Mouse (Mus musculus): ENCODE measurements at regions not wholly inside any gene's neighbourhood (a gene's known extent, or its start where the extent isn't known, plus 50 kb on each side); places are given as distances from the start of the nearest gene placed in this dataset.

GRCm38 (mm10) chr8:90492521-90493225 lies 144.5 kb upstream of the Tox3 start:
- H3K27ac ChIP-seq (ENCODE audit: low read length): no peak overlapping the region
- ATAC-seq (ENCODE audit: low FRiP score, low TSS enrichment): no peak
- no peaks in the 10 kb centered on the region for H3K9me3 ChIP-seq (ENCODE audit: low read length)
- no peaks in the 10 kb centered on the region for H3K36me3 ChIP-seq (ENCODE audit: insufficient read depth, low read length)
- H3K4me2 ChIP-seq (replicated peaks; ENCODE audit: low read depth, low read length): no peak overlapping the region
- H3K4me1 ChIP-seq (ENCODE audit: insufficient read depth, low read length): peaks cover 6% of the 10 kb centered on the region; the same call in 1 of the 2 replicates
- H3K4me3 ChIP-seq (ENCODE audit: low read length): no peak overlapping the region
- no peak overlapping the region for H3K9ac ChIP-seq (replicated peaks; ENCODE audit: low read length)
- 53% methylated on average over 14 of the region's 14 CpGs for WGBS
- H3K27me3 ChIP-seq (ENCODE audit: insufficient read depth, low read length): no peaks in the 10 kb centered on the region

DNA sequence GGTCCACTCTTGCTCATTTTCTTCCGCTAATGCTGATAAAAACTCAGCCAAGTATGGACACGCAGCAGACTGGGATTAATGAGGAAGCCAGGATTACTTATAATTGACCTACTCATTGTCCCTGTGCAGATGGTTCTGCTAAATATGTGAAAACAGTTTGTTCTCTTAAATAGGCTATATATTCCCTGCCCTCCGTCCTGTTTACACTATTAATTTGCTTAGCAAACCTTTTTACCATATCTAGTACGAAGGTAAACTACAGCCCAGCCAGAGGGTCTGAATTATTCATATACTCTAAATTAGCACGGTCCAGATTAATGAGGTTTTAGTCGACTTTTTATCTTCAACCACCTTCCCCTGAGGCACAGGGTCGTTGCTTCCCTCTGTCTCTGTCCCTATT lies 143.5 kb upstream of the Tox3 start:
- 63% methylated on average over 7 of the region's 7 CpGs for WGBS
- Histone ChIP-seq H3K27ac (ENCODE audit: low read length) (no peak overlapping the region), H3K9ac (replicated peaks; ENCODE audit: low read length) (no peak overlapping the region), H3K4me2 (replicated peaks; ENCODE audit: low read depth, low read length) (no peak overlapping the region), H3K27me3 (ENCODE audit: insufficient read depth, low read length) (no peaks in the 10 kb centered on the region), H3K4me3 (ENCODE audit: low read length) (no peak overlapping the region), H3K9me3 (ENCODE audit: low read length) (no peaks in the 10 kb centered on the region), H3K4me1 (ENCODE audit: insufficient read depth, low read length) (peaks cover 3% of the 10 kb centered on the region; the same call in 1 of the 2 replicates), H3K36me3 (ENCODE audit: insufficient read depth, low read length) (no peaks in the 10 kb centered on the region)
- ATAC-seq (ENCODE audit: low FRiP score, low TSS enrichment): no peak

- no peak overlapping the region for H3K27ac ChIP-seq (ENCODE audit: low read length)
- H3K27me3 ChIP-seq (ENCODE audit: insufficient read depth, low read length): no peaks in the 10 kb centered on the region
- no peak for ATAC-seq (ENCODE audit: low FRiP score, low TSS enrichment)
- WGBS: 72% methylated on average over 16 of the region's 17 CpGs
- H3K36me3 ChIP-seq (ENCODE audit: insufficient read depth, low read length): no peaks in the 10 kb centered on the region
- no peak overlapping the region for H3K4me3 ChIP-seq (ENCODE audit: low read length)
- no peaks in the 10 kb centered on the region for H3K4me1 ChIP-seq (ENCODE audit: insufficient read depth, low read length)
- no peak overlapping the region for H3K4me2 ChIP-seq (replicated peaks; ENCODE audit: low read depth, low read length)
- no peak overlapping the region for H3K9ac ChIP-seq (replicated peaks; ENCODE audit: low read length)
- no peaks in the 10 kb centered on the region for H3K9me3 ChIP-seq (ENCODE audit: low read length)
These were observed 142.7 kb upstream of the Tox3 start for GRCm38 (mm10) chr8:90490734-90491441.

- Histone ChIP-seq H3K36me3 (ENCODE audit: insufficient read depth, low read length) (no peaks in the 10 kb centered on the region), H3K4me2 (replicated peaks; ENCODE audit: low read depth, low read length) (no peak overlapping the region), H3K27ac (ENCODE audit: low read length) (no peak overlapping the region), H3K9me3 (ENCODE audit: low read length) (no peaks in the 10 kb centered on the region), H3K9ac (replicated peaks; ENCODE audit: low read length) (no peak overlapping the region), H3K27me3 (ENCODE audit: insufficient read depth, low read length) (peaks cover 3% of the 10 kb centered on the region; the same call in 1 of the 2 replicates), H3K4me1 (ENCODE audit: insufficient read depth, low read length) (no peaks in the 10 kb centered on the region), H3K4me3 (ENCODE audit: low read length) (no peak overlapping the region)
- 88% methylated on average over 3 of the region's 3 CpGs for WGBS
- no peak for ATAC-seq (ENCODE audit: low FRiP score, low TSS enrichment)
These were observed 138.4 kb upstream of the Tox3 start for GRCm38 (mm10) chr8:90486556-90486955.

- H3K4me3 ChIP-seq (ENCODE audit: low read length): no peak overlapping the region
- H3K36me3 ChIP-seq (ENCODE audit: insufficient read depth, low read length): no peaks in the 10 kb centered on the region
- H3K4me1 ChIP-seq (ENCODE audit: insufficient read depth, low read length): 0 out of 2 replicates have a peak, but pooled peaks cover 9% of the 10 kb centered on the region
- peaks cover 6% of the 10 kb centered on the region for H3K27me3 ChIP-seq (ENCODE audit: insufficient read depth, low read length)
- 41% methylated on average over 4 of the region's 4 CpGs for WGBS
- no peak overlapping the region for H3K27ac ChIP-seq (ENCODE audit: low read length)
- ATAC-seq (ENCODE audit: low FRiP score, low TSS enrichment): no peak
- no peaks in the 10 kb centered on the region for H3K9me3 ChIP-seq (ENCODE audit: low read length)
- no peak overlapping the region for H3K9ac ChIP-seq (replicated peaks; ENCODE audit: low read length)
- H3K4me2 ChIP-seq (replicated peaks; ENCODE audit: low read depth, low read length): no peak overlapping the region
These were observed 130.0 kb upstream of the Tox3 start for GRCm38 (mm10) chr8:90478149-90478548.

DNA sequence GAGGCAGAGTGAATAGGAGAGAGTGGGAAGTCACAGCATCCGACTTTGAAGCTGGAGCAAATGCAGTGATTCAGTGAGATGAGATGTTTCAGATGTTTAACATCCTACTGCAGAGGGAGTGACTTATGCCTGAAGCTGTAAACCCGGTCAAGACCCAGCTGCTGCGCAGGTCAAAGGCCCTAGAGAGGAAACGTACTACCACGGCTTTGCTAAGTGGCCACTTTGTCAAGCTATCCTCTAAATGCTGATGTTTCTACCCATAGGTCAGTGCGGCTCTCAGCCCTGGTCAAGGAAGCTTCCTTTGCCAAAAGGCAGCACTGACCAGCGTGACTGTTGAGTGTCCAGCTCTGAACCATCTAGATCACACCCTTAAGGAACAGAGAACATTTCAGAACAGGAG lies 125.9 kb upstream of the Tox3 start:
- WGBS: 18% methylated on average over 7 of the region's 7 CpGs
- Histone ChIP-seq H3K27me3 (ENCODE audit: insufficient read depth, low read length) (peaks cover 3% of the 10 kb centered on the region; the same call in 1 of the 2 replicates), H3K4me1 (ENCODE audit: insufficient read depth, low read length) (0 out of 2 replicates have a peak, but pooled peaks cover 9% of the 10 kb centered on the region), H3K4me2 (replicated peaks; ENCODE audit: low read depth, low read length) (no peak overlapping the region), H3K27ac (ENCODE audit: low read length) (no peak overlapping the region), H3K9me3 (ENCODE audit: low read length) (no peaks in the 10 kb centered on the region), H3K9ac (replicated peaks; ENCODE audit: low read length) (no peak overlapping the region), H3K4me3 (ENCODE audit: low read length) (no peak overlapping the region), H3K36me3 (ENCODE audit: insufficient read depth, low read length) (no peaks in the 10 kb centered on the region)
- peak; percentile 74; the same call in 1 of the 2 replicates for ATAC-seq (ENCODE audit: low FRiP score, low TSS enrichment)

DNA sequence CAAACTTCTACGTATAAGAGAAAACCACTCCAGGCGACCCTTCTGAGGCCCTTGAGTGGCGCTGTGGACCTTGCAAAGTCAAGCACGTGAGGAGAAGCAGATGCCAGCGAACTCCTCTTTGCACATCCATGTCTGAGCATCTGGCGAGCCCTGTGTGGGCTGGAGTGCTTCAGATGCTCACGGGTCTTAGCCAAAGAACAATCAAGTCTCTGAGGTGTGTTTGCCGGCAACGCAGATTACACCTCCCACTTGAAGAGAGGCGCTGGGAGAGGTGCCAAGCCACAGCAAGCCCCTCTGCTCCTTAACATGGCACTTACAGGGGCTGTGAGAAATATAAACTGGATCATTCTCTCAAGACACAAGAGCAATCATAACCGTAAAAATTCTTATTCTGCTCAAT lies 122.7 kb upstream of the Tox3 start:
- H3K27me3 ChIP-seq (ENCODE audit: insufficient read depth, low read length): no peaks in the 10 kb centered on the region

DNA sequence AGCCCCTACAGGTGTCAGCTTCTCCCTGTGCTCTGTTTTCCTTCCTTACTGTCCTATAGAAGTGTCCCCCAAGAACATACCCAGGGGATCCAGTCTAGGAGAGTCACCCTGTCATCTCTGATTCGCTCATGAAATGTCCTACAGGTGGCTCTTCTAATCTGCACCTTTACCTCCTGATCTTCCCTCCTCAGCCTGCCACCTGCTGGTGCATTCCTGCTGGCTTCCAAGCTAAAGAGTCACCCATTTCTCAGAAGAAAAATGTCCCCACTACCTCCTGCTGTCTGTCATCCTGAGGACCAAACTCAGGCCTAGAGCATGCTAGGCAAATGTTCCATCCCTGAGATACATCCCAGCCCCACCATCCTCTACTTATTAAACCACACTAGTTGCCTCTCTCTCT lies 115.6 kb upstream of the Tox3 start:
- Histone ChIP-seq H3K27me3 (ENCODE audit: insufficient read depth, low read length) (no peaks in the 10 kb centered on the region), H3K9ac (replicated peaks; ENCODE audit: low read length) (no peak overlapping the region), H3K36me3 (ENCODE audit: insufficient read depth, low read length) (no peaks in the 10 kb centered on the region), H3K4me1 (ENCODE audit: insufficient read depth, low read length) (no peaks in the 10 kb centered on the region), H3K4me3 (ENCODE audit: low read length) (no peak overlapping the region), H3K27ac (ENCODE audit: low read length) (no peak overlapping the region), H3K4me2 (replicated peaks; ENCODE audit: low read depth, low read length) (no peak overlapping the region), H3K9me3 (ENCODE audit: low read length) (no peaks in the 10 kb centered on the region)
- 72% methylated on average over 1 of the region's 1 CpGs for WGBS
- no peak for ATAC-seq (ENCODE audit: low FRiP score, low TSS enrichment)

More for the DNA sequence above, 122.7 kb upstream of the Tox3 start:
- Histone ChIP-seq H3K9me3 (ENCODE audit: low read length) (no peaks in the 10 kb centered on the region), H3K27ac (ENCODE audit: low read length) (no peak overlapping the region), H3K4me3 (ENCODE audit: low read length) (no peak overlapping the region), H3K4me1 (ENCODE audit: insufficient read depth, low read length) (0 out of 2 replicates have a peak, but pooled peaks cover 9% of the 10 kb centered on the region), H3K36me3 (ENCODE audit: insufficient read depth, low read length) (no peaks in the 10 kb centered on the region), H3K4me2 (replicated peaks; ENCODE audit: low read depth, low read length) (no peak overlapping the region), H3K9ac (replicated peaks; ENCODE audit: low read length) (no peak overlapping the region)
- ATAC-seq (ENCODE audit: low FRiP score, low TSS enrichment): no peak
- WGBS: 84% methylated on average over 11 of the region's 11 CpGs

DNA sequence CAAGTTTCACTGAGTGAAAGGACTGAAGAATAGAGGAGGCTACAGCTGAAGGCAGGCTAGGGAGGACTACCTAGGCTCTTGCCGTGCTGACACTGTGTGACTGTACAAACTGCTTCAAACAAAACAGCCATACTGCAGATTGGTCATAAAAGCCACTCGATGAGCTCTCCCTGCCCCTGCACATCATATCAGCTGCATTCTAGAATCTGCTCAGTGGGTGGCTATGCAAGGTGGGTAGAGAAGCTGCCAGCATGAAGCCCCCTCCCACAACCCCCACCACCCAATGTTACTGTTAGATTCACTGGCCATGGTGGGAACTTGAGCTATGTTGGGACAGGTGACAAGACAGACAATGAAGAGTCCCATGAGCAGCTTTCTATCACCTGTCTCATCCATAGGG lies 107.2 kb upstream of the Tox3 start:
- H3K36me3 ChIP-seq (ENCODE audit: insufficient read depth, low read length): no peaks in the 10 kb centered on the region
- no peaks in the 10 kb centered on the region for H3K27me3 ChIP-seq (ENCODE audit: insufficient read depth, low read length)
- no peaks in the 10 kb centered on the region for H3K9me3 ChIP-seq (ENCODE audit: low read length)
- H3K9ac ChIP-seq (replicated peaks; ENCODE audit: low read length): no peak overlapping the region
- no peak for ATAC-seq (ENCODE audit: low FRiP score, low TSS enrichment)
- 87% methylated on average over 2 of the region's 2 CpGs for WGBS
- H3K4me2 ChIP-seq (replicated peaks; ENCODE audit: low read depth, low read length): no peak overlapping the region
- no peak overlapping the region for H3K27ac ChIP-seq (ENCODE audit: low read length)
- no peaks in the 10 kb centered on the region for H3K4me1 ChIP-seq (ENCODE audit: insufficient read depth, low read length)
- H3K4me3 ChIP-seq (ENCODE audit: low read length): no peak overlapping the region

GRCm38 (mm10) chr8:90454130-90454529 lies 106.0 kb upstream of the Tox3 start:
- H3K36me3 ChIP-seq (ENCODE audit: insufficient read depth, low read length): no peaks in the 10 kb centered on the region
- no peak overlapping the region for H3K4me3 ChIP-seq (ENCODE audit: low read length)
- no peak overlapping the region for H3K27ac ChIP-seq (ENCODE audit: low read length)
- no peak for ATAC-seq (ENCODE audit: low FRiP score, low TSS enrichment)
- no peaks in the 10 kb centered on the region for H3K9me3 ChIP-seq (ENCODE audit: low read length)
- no peak overlapping the region for H3K9ac ChIP-seq (replicated peaks; ENCODE audit: low read length)
- 80% methylated on average over 5 of the region's 5 CpGs for WGBS
- H3K4me1 ChIP-seq (ENCODE audit: insufficient read depth, low read length): no peaks in the 10 kb centered on the region
- H3K27me3 ChIP-seq (ENCODE audit: insufficient read depth, low read length): no peaks in the 10 kb centered on the region
- no peak overlapping the region for H3K4me2 ChIP-seq (replicated peaks; ENCODE audit: low read depth, low read length)
